Mouse (Mus musculus) large intestine, adult 2 months (tissue): ENCODE measurements around the gene Srd5a2. TPM values are rescaled to one million over a fixed set of nuclear protein-coding genes. Genes with fewer than 3 reads are reported as not detected.
"Not testable (repeated sequence)": the region's sequence is repeated elsewhere in the genome, so short reads cannot be mapped to it uniquely, and the experiment has no call there.

Source experiments
- DNase-seq: peaks from one replicate; pipeline ENCODE4 v3.0.0-alpha.2; 2012; ENCODE audit warnings: low read depth, low spot score
- WGBS: fragments of 180-500 bp; shearing (Covaris S2); methylation state at CpG from one replicate; pipeline ENCODE4 v1.1.7; 2018; 5-methylcytosine and 5-hydroxymethylcytosine counted together
- polyA plus RNA-seq: library from polyadenylated mRNA; depleted of rRNA; stranded (reverse); fragments of >200 nt; gene quantifications from 2 replicates; pipeline ENCODE4 v1.2.3, GENCODE M21; 2012; rRNA removed

Srd5a2 gene
- 0.08 TPM in 1 of 2 replicates, not detected in the other for polyA plus RNA-seq

GRCm38 (mm10) chr17:74047210-74048082 is at the start of gene Srd5a2:
Gene Srd5a2 (minus strand): TSS chr17:74047916.
- no peak for DNase-seq
- 3% methylated on average over 45 of the region's 45 CpGs for WGBS

- WGBS: 44% methylated on average over 5 of the region's 5 CpGs
- no peak for DNase-seq
Observed at GRCm38 (mm10) chr17:74088886-74089678, 41.4 kb upstream of the Srd5a2 start.

GRCm38 (mm10) chr17:74088016-74088415 is 40.3 kb upstream of the Srd5a2 start:
- DNase-seq: no peak
- WGBS: 67% methylated on average over 2 of the region's 2 CpGs

- WGBS: 60% methylated on average over 4 of the region's 4 CpGs
- DNase-seq: no peak
Observed at GRCm38 (mm10) chr17:74083370-74083769, 35.7 kb upstream of the Srd5a2 start.

- DNase-seq: peak; percentile 69
- WGBS: 30% methylated on average over 6 of the region's 6 CpGs
Observed at GRCm38 (mm10) chr17:74080076-74080615, 32.4 kb upstream of the Srd5a2 start.

- DNase-seq: no peak
- WGBS: 49% methylated on average over 13 of the region's 13 CpGs
Observed at GRCm38 (mm10) chr17:74078776-74079495, 31.2 kb upstream of the Srd5a2 start.

- DNase-seq: not testable (repeated sequence)
Observed at GRCm38 (mm10) chr17:74073067-74073466, 25.4 kb upstream of the Srd5a2 start.

GRCm38 (mm10) chr17:74062763-74063162 is 15.0 kb upstream of the Srd5a2 start:
- not testable (repeated sequence) for DNase-seq
- 93% methylated on average over 5 of the region's 5 CpGs for WGBS

More at GRCm38 (mm10) chr17:74073067-74073466, 25.4 kb upstream of the Srd5a2 start:
- WGBS: 86% methylated on average over 5 of the region's 5 CpGs

GRCm38 (mm10) chr17:74048229-74048816 is 607 bp upstream of the Srd5a2 start:
- 4% methylated on average over 19 of the region's 19 CpGs for WGBS
- no peak for DNase-seq

- WGBS: 67% methylated on average over 4 of the region's 4 CpGs
- no peak for DNase-seq
Observed at GRCm38 (mm10) chr17:74043754-74044153, 4.0 kb downstream of the Srd5a2 start.

GRCm38 (mm10) chr17:74020526-74021203 is 27.1 kb downstream of the Srd5a2 start:
- 34% methylated on average over 8 of the region's 8 CpGs for WGBS
- peak; percentile 67 for DNase-seq

- no peak for DNase-seq
- WGBS: 78% methylated on average over 4 of the region's 4 CpGs
Observed at GRCm38 (mm10) chr17:74018281-74018680, 29.4 kb downstream of the Srd5a2 start.

GRCm38 (mm10) chr17:74017649-74018048 is 30.1 kb downstream of the Srd5a2 start:
- no peak for DNase-seq
- WGBS: 77% methylated on average over 1 of the region's 1 CpGs

GRCm38 (mm10) chr17:74015128-74015527 is 32.6 kb downstream of the Srd5a2 start:
- DNase-seq: no peak
- 54% methylated on average over 6 of the region's 6 CpGs for WGBS

- WGBS: 51% methylated on average over 4 of the region's 4 CpGs
- no peak for DNase-seq
Observed at GRCm38 (mm10) chr17:74008680-74009079, 39.0 kb downstream of the Srd5a2 start.

GRCm38 (mm10) chr17:74007001-74007400 is 40.7 kb downstream of the Srd5a2 start:
- 70% methylated on average over 8 of the region's 8 CpGs for WGBS
- DNase-seq: no peak

GRCm38 (mm10) chr17:74002396-74002795 is 45.3 kb downstream of the Srd5a2 start:
- WGBS: 80% methylated on average over 2 of the region's 2 CpGs
- no peak for DNase-seq

GRCm38 (mm10) chr17:73995907-73996645 is 51.6 kb downstream of the Srd5a2 start:
- WGBS: 87% methylated on average over 13 of the region's 13 CpGs

More at GRCm38 (mm10) chr17:73995907-73996645, 51.6 kb downstream of the Srd5a2 start:
- no peak for DNase-seq
